Mouse (Mus musculus): ENCODE data around the gene Ppdpf. TPM values are rescaled to one million over a fixed set of nuclear protein-coding genes. Genes with fewer than 3 reads are reported as not detected.

Ppdpf gene
- total and polyA plus RNA-seq, 2 experiments from 2014 or later, result 145 to 155 TPM

GRCm38 (mm10) chr2:181153131-181153530 is 33.9 kb upstream of the Ppdpf start:
- 79% methylated on average over 1 of the region's 1 CpGs for WGBS
- H3K9me3 ChIP-seq (replicated peaks; ENCODE audit: control insufficient read depth, low read length), result no peaks in the 10 kb centered on the region

GRCm38 (mm10) chr2:181153837-181154236 is 33.2 kb upstream of the Ppdpf start:
- H3K27me3 ChIP-seq (ENCODE audit: control insufficient read depth, insufficient read depth, low read length), result peaks cover 13% of the 10 kb centered on the region; the same call in 1 of the 2 replicates
- ATAC-seq (ENCODE audit: insufficient read depth, low read depth), result no peak
- H3K9ac ChIP-seq (replicated peaks; ENCODE audit: low read depth, low read length), result no peak overlapping the region
- H3K27ac ChIP-seq (ENCODE audit: low read depth), result no peak overlapping the region
- no peak for TF ChIP-seq EP300 (IDR thresholded peaks at IDR 0.05; ENCODE audit: low read depth)
- peak; percentile 57 for TF ChIP-seq CTCF (IDR thresholded peaks at IDR 0.05; ENCODE audit: low read depth)
- peaks cover 40% of the 10 kb centered on the region for H3K36me3 ChIP-seq (replicated peaks; ENCODE audit: control insufficient read depth, insufficient read depth, low read length)
- H3K4me1 ChIP-seq (ENCODE audit: control insufficient read depth, insufficient read depth), result peaks cover 35% of the 10 kb centered on the region
- 20% methylated on average over 1 of the region's 1 CpGs for WGBS
- no peak for DNase-seq (ENCODE audit: low spot score)
- H3K4me3 ChIP-seq (ENCODE audit: low read depth, low read length), result no peak overlapping the region
- no peaks in the 10 kb centered on the region for H3K9me3 ChIP-seq (replicated peaks; ENCODE audit: control insufficient read depth, low read length)
- H3K4me2 ChIP-seq (ENCODE audit: low read depth, low read length), result no peak overlapping the region

More at GRCm38 (mm10) chr2:181153131-181153530, 33.9 kb upstream of the Ppdpf start:
- DNase-seq (ENCODE audit: low spot score) (no peak), ATAC-seq (ENCODE audit: insufficient read depth, low read depth) (no peak)
- Histone ChIP-seq H3K36me3 (replicated peaks; ENCODE audit: control insufficient read depth, insufficient read depth, low read length) (peaks cover 47% of the 10 kb centered on the region), H3K9ac (replicated peaks; ENCODE audit: low read depth, low read length) (no peak overlapping the region), H3K4me1 (ENCODE audit: control insufficient read depth, insufficient read depth) (peaks cover 28% of the 10 kb centered on the region), H3K27me3 (ENCODE audit: control insufficient read depth, insufficient read depth, low read length) (peaks cover 16% of the 10 kb centered on the region; the same call in 1 of the 2 replicates), H3K27ac (ENCODE audit: low read depth) (no peak overlapping the region), H3K4me3 (ENCODE audit: low read depth, low read length) (no peak overlapping the region), H3K4me2 (ENCODE audit: low read depth, low read length) (no peak overlapping the region)
- TF ChIP-seq CTCF (IDR thresholded peaks at IDR 0.05; ENCODE audit: low read depth), result no peak

- Histone ChIP-seq H3K27me3 (ENCODE audit: control insufficient read depth, insufficient read depth, low read length) (peaks cover 13% of the 10 kb centered on the region; the same call in 1 of the 2 replicates), H3K4me3 (ENCODE audit: low read depth, low read length) (no peak overlapping the region), H3K27ac (ENCODE audit: low read depth) (peak overlapping the region; percentile 92), H3K4me1 (ENCODE audit: control insufficient read depth, insufficient read depth) (peaks cover 39% of the 10 kb centered on the region), H3K9me3 (replicated peaks; ENCODE audit: control insufficient read depth, low read length) (no peaks in the 10 kb centered on the region), H3K4me2 (ENCODE audit: low read depth, low read length) (peak overlapping the region; percentile 64), H3K9ac (replicated peaks; ENCODE audit: low read depth, low read length) (no peak overlapping the region), H3K36me3 (replicated peaks; ENCODE audit: control insufficient read depth, insufficient read depth, low read length) (peaks cover 35% of the 10 kb centered on the region)
- ATAC-seq (ENCODE audit: insufficient read depth, low read depth) (no peak), DNase-seq (ENCODE audit: low spot score) (no peak)
- 45% methylated on average over 3 of the region's 3 CpGs for WGBS
- TF ChIP-seq EP300 (IDR thresholded peaks at IDR 0.05; ENCODE audit: low read depth) (no peak), CTCF (IDR thresholded peaks at IDR 0.05; ENCODE audit: low read depth) (no peak)
Observed at GRCm38 (mm10) chr2:181154361-181154760, 32.7 kb upstream of the Ppdpf start.

GRCm38 (mm10) chr2:181154831-181155415 is 32.1 kb upstream of the Ppdpf start:
- H3K9me3 ChIP-seq (replicated peaks; ENCODE audit: control insufficient read depth, low read length), result no peaks in the 10 kb centered on the region
- no peak for ATAC-seq (ENCODE audit: insufficient read depth, low read depth)
- H3K36me3 ChIP-seq (replicated peaks; ENCODE audit: control insufficient read depth, insufficient read depth, low read length), result peaks cover 30% of the 10 kb centered on the region
- H3K27me3 ChIP-seq (ENCODE audit: control insufficient read depth, insufficient read depth, low read length), result peaks cover 13% of the 10 kb centered on the region; the same call in 1 of the 2 replicates
- peak overlapping the region; percentile 92 for H3K27ac ChIP-seq (ENCODE audit: low read depth)
- TF ChIP-seq CTCF (IDR thresholded peaks at IDR 0.05; ENCODE audit: low read depth), result no peak
- no peak for TF ChIP-seq EP300 (IDR thresholded peaks at IDR 0.05; ENCODE audit: low read depth)
- peaks cover 43% of the 10 kb centered on the region for H3K4me1 ChIP-seq (ENCODE audit: control insufficient read depth, insufficient read depth)
- DNase-seq (ENCODE audit: low spot score), result peak; percentile 65
- no peak overlapping the region for H3K9ac ChIP-seq (replicated peaks; ENCODE audit: low read depth, low read length)
- peak overlapping the region; percentile 63 for H3K4me3 ChIP-seq (ENCODE audit: low read depth, low read length)
- WGBS, result 46% methylated on average over 8 of the region's 8 CpGs
- peak overlapping the region; percentile 64 for H3K4me2 ChIP-seq (ENCODE audit: low read depth, low read length)

- Histone ChIP-seq H3K27me3 (ENCODE audit: control insufficient read depth, insufficient read depth, low read length) (peaks cover 13% of the 10 kb centered on the region; the same call in 1 of the 2 replicates), H3K9ac (replicated peaks; ENCODE audit: low read depth, low read length) (peak overlapping the region; percentile 75), H3K9me3 (replicated peaks; ENCODE audit: control insufficient read depth, low read length) (no peaks in the 10 kb centered on the region), H3K4me1 (ENCODE audit: control insufficient read depth, insufficient read depth) (peaks cover 46% of the 10 kb centered on the region), H3K4me2 (ENCODE audit: low read depth, low read length) (peak overlapping the region; percentile 64), H3K36me3 (replicated peaks; ENCODE audit: control insufficient read depth, insufficient read depth, low read length) (peaks cover 22% of the 10 kb centered on the region), H3K4me3 (ENCODE audit: low read depth, low read length) (peak overlapping the region; percentile 63), H3K27ac (ENCODE audit: low read depth) (peak overlapping the region; percentile 92)
- DNase-seq (ENCODE audit: low spot score) (no peak), ATAC-seq (ENCODE audit: insufficient read depth, low read depth) (peak; percentile 25; the same call in 1 of the 2 replicates)
- 22% methylated on average over 4 of the region's 4 CpGs for WGBS
- no peak for TF ChIP-seq EP300 (IDR thresholded peaks at IDR 0.05; ENCODE audit: low read depth)
- no peak for TF ChIP-seq CTCF (IDR thresholded peaks at IDR 0.05; ENCODE audit: low read depth)
Observed at GRCm38 (mm10) chr2:181155801-181156200, 31.2 kb upstream of the Ppdpf start.
